Mouse (Mus musculus) hindbrain, postnatal 0 days (tissue): ENCODE results near the gene Aco1. TPM values are rescaled to one million over a fixed set of nuclear protein-coding genes. Genes with fewer than 3 reads are reported as not detected.

Source experiments
- ATAC-seq: fragments of 200-750 bp; cut with Nextera tagmentation; 2 replicates; pipeline ENCODE4 v1.8.0; 2017; ENCODE audit warnings: mild to moderate bottlenecking, moderate TSS enrichment, moderate library complexity
- DNase-seq: peaks from one replicate; pipeline ENCODE4 v3.0.0-alpha.2; 2015; ENCODE audit warnings: low spot score
- H3K27ac ChIP-seq: fragments of 300-500 bp; sonication (generic); 2 replicates; pipeline ENCODE4 v1.5.1; 2014; ENCODE audit warnings: mild to moderate bottlenecking
- H3K27me3 ChIP-seq: fragments of 300-500 bp; sonication (generic); 2 replicates; pipeline ENCODE4 v1.6.1; 2014; ENCODE audit warnings: low read length, mixed read lengths; ENCODE audit not compliant: insufficient read depth
- H3K36me3 ChIP-seq: fragments of 300-500 bp; sonication (generic); 2 replicates; pipeline ENCODE4 v1.6.1; 2014; ENCODE audit warnings: low read length, mixed read lengths; ENCODE audit not compliant: insufficient read depth
- H3K4me1 ChIP-seq: fragments of 300-500 bp; sonication (generic); 2 replicates; pipeline ENCODE4 v1.6.1; 2014; ENCODE audit warnings: antibody characterized with exemption, low read length, mixed read lengths; ENCODE audit not compliant: insufficient read depth
- H3K4me2 ChIP-seq: fragments of 300-500 bp; sonication (generic); 2 replicates; pipeline ENCODE4 v1.6.1; 2014; ENCODE audit warnings: low read depth, mild to moderate bottlenecking, low read length, moderate library complexity, mixed read lengths
- H3K4me3 ChIP-seq: fragments of 300-500 bp; sonication (generic); 2 replicates; pipeline ENCODE4 v1.5.1; 2014; ENCODE audit warnings: low read length
- H3K9ac ChIP-seq: fragments of 300-500 bp; sonication (generic); replicated peaks from 2 replicates; pipeline ENCODE4 v1.6.1; 2014; ENCODE audit warnings: mild to moderate bottlenecking, low read length, moderate library complexity, mixed read lengths
- H3K9me3 ChIP-seq: fragments of 300-500 bp; sonication (generic); 2 replicates; pipeline ENCODE4 v1.6.1; 2016; ENCODE audit warnings: low read length, mixed read lengths
- CTCF ChIP-seq: IDR thresholded peaks from 2 replicates; pipeline ENCODE4 v1.5.1; 2016; ENCODE audit warnings: antibody characterized with exemption, control low read depth, low read depth
- WGBS: fragments of 180-500 bp; shearing (Covaris S2); extraction: QIAGEN DNeasy Blood & Tissue Kit; methylation state at CpG from one replicate; pipeline ENCODE4 v1.1.7; 2014; 5-methylcytosine and 5-hydroxymethylcytosine counted together
- polyA plus RNA-seq: library from polyadenylated mRNA; unstranded; fragments of >200 nt; fragmentation: Nextera tagmentation; extraction: Ambion mirVana; gene quantifications from 2 replicates; pipeline ENCODE4 v1.2.1, GENCODE M21; 2015
- total RNA-seq: library from RNA; depleted of rRNA; stranded (reverse); fragments of >200 nt; gene quantifications from 2 replicates; pipeline ENCODE4 v1.2.3, GENCODE M21; 2014

Aco1 gene
- total and polyA plus RNA-seq, 2 experiments from 2014 or later, result 38.3 to 57.0 TPM

- Histone ChIP-seq H3K27me3 (no peaks in the 10 kb centered on the region), H3K4me3 (no peak overlapping the region)
- WGBS, result 45% methylated on average over 5 of the region's 5 CpGs
These were observed 64.8 kb downstream of the Aco1 start for GRCm38 (mm10) chr4:40207701-40208100.

GRCm38 (mm10) chr4:40212177-40212576, 69.3 kb downstream of the Aco1 start:
- Histone ChIP-seq H3K4me1 (no peaks in the 10 kb centered on the region), H3K27me3 (no peaks in the 10 kb centered on the region), H3K27ac (no peak overlapping the region), H3K9ac (no peak overlapping the region), H3K4me2 (no peak overlapping the region), H3K36me3 (no peaks in the 10 kb centered on the region), H3K9me3 (no peaks in the 10 kb centered on the region), H3K4me3 (no peak overlapping the region)
- ATAC-seq (no peak), DNase-seq (no peak)
- WGBS, result 89% methylated on average over 4 of the region's 6 CpGs
- no peak for TF ChIP-seq CTCF

More at GRCm38 (mm10) chr4:40207701-40208100, 64.8 kb downstream of the Aco1 start:
- Histone ChIP-seq H3K36me3 (0 out of 2 replicates have a peak, but pooled peaks cover 6% of the 10 kb centered on the region), H3K4me1 (no peaks in the 10 kb centered on the region), H3K27ac (no peak overlapping the region), H3K4me2 (no peak overlapping the region), H3K9me3 (no peaks in the 10 kb centered on the region), H3K9ac (no peak overlapping the region)
- ATAC-seq, result no peak
- no peak for DNase-seq
- no peak for TF ChIP-seq CTCF

GRCm38 (mm10) chr4:40217910-40218309, 75.0 kb downstream of the Aco1 start:
- Histone ChIP-seq H3K27ac (no peak overlapping the region), H3K27me3 (no peaks in the 10 kb centered on the region), H3K9ac (no peak overlapping the region), H3K36me3 (no peaks in the 10 kb centered on the region), H3K4me2 (no peak overlapping the region), H3K4me3 (no peak overlapping the region), H3K4me1 (no peaks in the 10 kb centered on the region), H3K9me3 (no peaks in the 10 kb centered on the region)
- DNase-seq, result no peak
- no peak for ATAC-seq
- 51% methylated on average over 3 of the region's 3 CpGs for WGBS
- no peak for TF ChIP-seq CTCF

- Histone ChIP-seq H3K27ac (no peak overlapping the region), H3K4me1 (no peaks in the 10 kb centered on the region), H3K27me3 (no peaks in the 10 kb centered on the region), H3K9me3 (no peaks in the 10 kb centered on the region), H3K9ac (no peak overlapping the region), H3K4me2 (no peak overlapping the region), H3K36me3 (no peaks in the 10 kb centered on the region), H3K4me3 (no peak overlapping the region)
- TF ChIP-seq CTCF, result peak; percentile 67
- ATAC-seq (peak; percentile 62; the same call in 1 of the 2 replicates), DNase-seq (peak; percentile 55)
- WGBS, result 75% methylated on average over 7 of the region's 7 CpGs
These were observed 75.5 kb downstream of the Aco1 start for GRCm38 (mm10) chr4:40218382-40218781.

- DNase-seq (no peak), ATAC-seq (no peak)
- WGBS, result 22% methylated on average over 12 of the region's 12 CpGs
- H3K27ac ChIP-seq, result no peak overlapping the region
- H3K9ac ChIP-seq, result no peak overlapping the region
- peak overlapping the region; percentile 21 for H3K4me2 ChIP-seq
- H3K36me3 ChIP-seq, result no peaks in the 10 kb centered on the region
- H3K4me1 ChIP-seq, result no peaks in the 10 kb centered on the region
- H3K9me3 ChIP-seq, result no peaks in the 10 kb centered on the region
- no peaks in the 10 kb centered on the region for H3K27me3 ChIP-seq
- no peak for TF ChIP-seq CTCF
- 0 out of 2 replicates have a peak overlapping the region, but pooled peaks have one; percentile 7 for H3K4me3 ChIP-seq
These were observed 77.6 kb downstream of the Aco1 start for GRCm38 (mm10) chr4:40220437-40220836.

- no peak overlapping the region for H3K9ac ChIP-seq
- H3K9me3 ChIP-seq, result no peaks in the 10 kb centered on the region
- no peak overlapping the region for H3K27ac ChIP-seq
- no peaks in the 10 kb centered on the region for H3K27me3 ChIP-seq
- DNase-seq (no peak), ATAC-seq (no peak)
- no peak overlapping the region for H3K4me3 ChIP-seq
- H3K4me1 ChIP-seq, result no peaks in the 10 kb centered on the region
- no peak for TF ChIP-seq CTCF
- no peak overlapping the region; the same call in 1 of the 2 replicates for H3K4me2 ChIP-seq
- no peaks in the 10 kb centered on the region for H3K36me3 ChIP-seq
- 32% methylated on average over 14 of the region's 14 CpGs for WGBS
These were observed 78.3 kb downstream of the Aco1 start for GRCm38 (mm10) chr4:40221004-40221760.
